Mouse (Mus musculus) forebrain, embryonic 13.5 days (tissue): ENCODE measurements around the gene Mob3b. TPM values are rescaled to one million over a fixed set of nuclear protein-coding genes. Genes with fewer than 3 reads are reported as not detected.
"Not testable (repeated sequence)": the region's sequence is repeated elsewhere in the genome, so short reads cannot be mapped to it uniquely, and the experiment has no call there.

Experiments
- ATAC-seq: fragments of 200-750 bp; cut with Nextera tagmentation; 2 replicates; pipeline ENCODE4 v1.8.0; 2017
- H3K27ac ChIP-seq: fragments of 300-500 bp; sonication (generic); 2 replicates; pipeline ENCODE4 v1.5.1; 2015; ENCODE audit warnings: inconsistent platforms, mild to moderate bottlenecking, moderate library complexity
- H3K27me3 ChIP-seq: fragments of 300-500 bp; sonication (generic); 2 replicates; pipeline ENCODE4 v1.6.1; 2015; ENCODE audit warnings: mild to moderate bottlenecking, inconsistent platforms
- H3K36me3 ChIP-seq: fragments of 300-500 bp; sonication (generic); 2 replicates; pipeline ENCODE4 v1.6.1; 2015; ENCODE audit warnings: mild to moderate bottlenecking, inconsistent platforms; ENCODE audit not compliant: poor library complexity, severe bottlenecking
- H3K4me1 ChIP-seq: fragments of 300-500 bp; sonication (generic); 2 replicates; pipeline ENCODE4 v1.6.1; 2015; ENCODE audit warnings: inconsistent platforms
- H3K4me2 ChIP-seq: fragments of 300-500 bp; sonication (generic); 2 replicates; pipeline ENCODE4 v1.6.1; 2015; ENCODE audit warnings: inconsistent platforms, mild to moderate bottlenecking, moderate library complexity
- H3K4me3 ChIP-seq: fragments of 300-500 bp; sonication (generic); 2 replicates; pipeline ENCODE4 v1.5.1; 2015; ENCODE audit warnings: mild to moderate bottlenecking, inconsistent platforms
- H3K9ac ChIP-seq: fragments of 300-500 bp; sonication (generic); 2 replicates; pipeline ENCODE4 v1.6.1; 2015; ENCODE audit warnings: mild to moderate bottlenecking, inconsistent platforms
- H3K9me3 ChIP-seq: fragments of 300-500 bp; sonication (generic); replicated peaks from 2 replicates; pipeline ENCODE4 v1.6.1; 2016; ENCODE audit warnings: inconsistent platforms
- WGBS: fragments of 180-500 bp; shearing (Covaris S2); methylation state at CpG from one replicate; pipeline ENCODE4 v1.1.7; 2015; 5-methylcytosine and 5-hydroxymethylcytosine counted together
- polyA plus RNA-seq: library from polyadenylated mRNA; unstranded; fragments of >200 nt; fragmentation: Nextera tagmentation; extraction: Ambion mirVana; gene quantifications from 2 replicates; pipeline ENCODE4 v1.2.1, GENCODE M21; 2015

Gene Mob3b
- polyA plus RNA-seq, 1 experiment from 2014 or later: 12.4 TPM

GRCm38 (mm10) chr4:34911401-34911800 lies 245.9 kb downstream of the Mob3b start:
- no peaks in the 10 kb centered on the region for H3K9me3 ChIP-seq
- H3K27me3 ChIP-seq: no peaks in the 10 kb centered on the region
- no peak overlapping the region for H3K27ac ChIP-seq
- H3K4me1 ChIP-seq: no peaks in the 10 kb centered on the region
- H3K9ac ChIP-seq: no peak overlapping the region
- H3K36me3 ChIP-seq: no peaks in the 10 kb centered on the region
- WGBS: 79% methylated on average over 3 of the region's 3 CpGs
- ATAC-seq: no peak
- no peak overlapping the region for H3K4me2 ChIP-seq
- H3K4me3 ChIP-seq: no peak overlapping the region

- no peak overlapping the region for H3K27ac ChIP-seq
- no peak for ATAC-seq
- no peaks in the 10 kb centered on the region for H3K9me3 ChIP-seq
- H3K4me3 ChIP-seq: no peak overlapping the region
- no peaks in the 10 kb centered on the region for H3K4me1 ChIP-seq
- H3K4me2 ChIP-seq: no peak overlapping the region
- H3K9ac ChIP-seq: no peak overlapping the region
- no peaks in the 10 kb centered on the region for H3K36me3 ChIP-seq
- WGBS: 93% methylated on average over 7 of the region's 7 CpGs
- no peaks in the 10 kb centered on the region for H3K27me3 ChIP-seq
Measured at GRCm38 (mm10) chr4:34908127-34908526, 249.2 kb downstream of the Mob3b start.

- no peak for ATAC-seq
- no peak overlapping the region for H3K4me2 ChIP-seq
- no peaks in the 10 kb centered on the region for H3K9me3 ChIP-seq
- WGBS: 41% methylated on average over 14 of the region's 14 CpGs
- H3K9ac ChIP-seq: no peak overlapping the region
- H3K36me3 ChIP-seq: no peaks in the 10 kb centered on the region
- no peak overlapping the region for H3K27ac ChIP-seq
- H3K4me3 ChIP-seq: no peak overlapping the region
- H3K4me1 ChIP-seq: no peaks in the 10 kb centered on the region
- H3K27me3 ChIP-seq: no peaks in the 10 kb centered on the region
Measured at GRCm38 (mm10) chr4:34907026-34907425, 250.3 kb downstream of the Mob3b start.

- Histone ChIP-seq H3K4me2 (no peak overlapping the region), H3K9me3 (no peaks in the 10 kb centered on the region), H3K27me3 (no peaks in the 10 kb centered on the region), H3K4me1 (no peaks in the 10 kb centered on the region), H3K36me3 (no peaks in the 10 kb centered on the region), H3K4me3 (no peak overlapping the region), H3K27ac (no peak overlapping the region), H3K9ac (no peak overlapping the region)
- 79% methylated on average over 4 of the region's 4 CpGs for WGBS
- no peak for ATAC-seq
Measured at GRCm38 (mm10) chr4:34906151-34906550, 251.1 kb downstream of the Mob3b start.

- no peaks in the 10 kb centered on the region for H3K27me3 ChIP-seq
- H3K4me3 ChIP-seq: no peak overlapping the region
- H3K9ac ChIP-seq: no peak overlapping the region
- H3K4me2 ChIP-seq: no peak overlapping the region
- no peak overlapping the region for H3K27ac ChIP-seq
- H3K4me1 ChIP-seq: no peaks in the 10 kb centered on the region
- no peak for ATAC-seq
- H3K36me3 ChIP-seq: no peaks in the 10 kb centered on the region
- 63% methylated on average over 5 of the region's 5 CpGs for WGBS
- H3K9me3 ChIP-seq: no peaks in the 10 kb centered on the region
Measured at GRCm38 (mm10) chr4:34905396-34905795, 251.9 kb downstream of the Mob3b start.

GRCm38 (mm10) chr4:34901582-34901981 lies 255.7 kb downstream of the Mob3b start:
- not testable (repeated sequence) for H3K9ac ChIP-seq, H3K4me1 ChIP-seq, H3K4me2 ChIP-seq, H3K4me3 ChIP-seq, ATAC-seq, H3K27ac ChIP-seq, H3K9me3 ChIP-seq, H3K36me3 ChIP-seq, H3K27me3 ChIP-seq
- 83% methylated on average over 3 of the region's 3 CpGs for WGBS

GRCm38 (mm10) chr4:34901166-34901565 lies 256.1 kb downstream of the Mob3b start:
- H3K27ac ChIP-seq: no peak overlapping the region
- no peaks in the 10 kb centered on the region for H3K27me3 ChIP-seq
- no peaks in the 10 kb centered on the region for H3K9me3 ChIP-seq
- ATAC-seq: no peak
- no peak overlapping the region for H3K4me2 ChIP-seq
- no peak overlapping the region for H3K9ac ChIP-seq
- no peaks in the 10 kb centered on the region for H3K36me3 ChIP-seq
- peaks cover 4% of the 10 kb centered on the region; the same call in 1 of the 2 replicates for H3K4me1 ChIP-seq
- H3K4me3 ChIP-seq: no peak overlapping the region
- WGBS: 82% methylated on average over 4 of the region's 4 CpGs

- no peak overlapping the region for H3K9ac ChIP-seq
- H3K36me3 ChIP-seq: no peaks in the 10 kb centered on the region
- no peaks in the 10 kb centered on the region for H3K27me3 ChIP-seq
- H3K27ac ChIP-seq: no peak overlapping the region
- 52% methylated on average over 9 of the region's 9 CpGs for WGBS
- no peak overlapping the region for H3K4me2 ChIP-seq
- peaks cover 4% of the 10 kb centered on the region; the same call in 1 of the 2 replicates for H3K4me1 ChIP-seq
- ATAC-seq: no peak; the same call in 1 of the 2 replicates
- no peaks in the 10 kb centered on the region for H3K9me3 ChIP-seq
- H3K4me3 ChIP-seq: no peak overlapping the region
Measured at GRCm38 (mm10) chr4:34900155-34900554, 257.1 kb downstream of the Mob3b start.

- Histone ChIP-seq H3K4me2 (no peak overlapping the region), H3K4me3 (no peak overlapping the region), H3K27me3 (no peaks in the 10 kb centered on the region), H3K4me1 (peaks cover 4% of the 10 kb centered on the region; the same call in 1 of the 2 replicates), H3K36me3 (no peaks in the 10 kb centered on the region), H3K9me3 (no peaks in the 10 kb centered on the region), H3K9ac (no peak overlapping the region), H3K27ac (no peak overlapping the region)
- WGBS: 92% methylated on average over 1 of the region's 1 CpGs
- no peak for ATAC-seq
Measured at GRCm38 (mm10) chr4:34899322-34899721, 258.0 kb downstream of the Mob3b start.

Other genes with a start within 250 kb of the Mob3b start
- gene Ifnk, start 5.4 kb downstream of the Mob3b start, polyA plus RNA-seq: 0.30 TPM in 1 of 2 replicates, not detected in the other
- 32.9 and 35.4 TPM in 2 replicates for gene C9orf72, start 68.7 kb upstream of the Mob3b start, polyA plus RNA-seq